ENCODE assay signal across 20 mouse cellular contexts in genomic region chr8:46514027-46514426, GRCm38 (mm10).
"Had no signal": no experiment of that assay in that cellular context is flagged by ENCODE, and none has a peak within 500 bp of the region (broad histone marks: within the 10 kb centered on the region; RNA-seq: fewer than 3 reads in every experiment).

No protein-coding gene starts in this region.

- ATAC-seq: hindbrain, embryonic 16.5 days; lung, postnatal 0 days; midbrain, embryonic 16.5 days had no signal

- H3K4me2 ChIP-seq: kidney, embryonic 15.5 days; limb, embryonic 12.5 days; limb, embryonic 15.5 days; lung, embryonic 14.5 days; midbrain, embryonic 12.5 days; neural tube, embryonic 13.5 days had no signal

- H3K9me3 ChIP-seq: kidney, embryonic 15.5 days; limb, embryonic 12.5 days; limb, embryonic 15.5 days; midbrain, embryonic 12.5 days; neural tube, embryonic 13.5 days had no signal

- H3K4me3 ChIP-seq: kidney, embryonic 15.5 days; limb, embryonic 12.5 days; limb, embryonic 15.5 days; midbrain, embryonic 12.5 days; neural tube, embryonic 13.5 days had no signal

- H3K4me1 ChIP-seq: limb, embryonic 15.5 days; midbrain, embryonic 12.5 days; neural tube, embryonic 13.5 days had no signal

- H3K36me3 ChIP-seq: midbrain, embryonic 12.5 days had no signal

- H3K27ac ChIP-seq: kidney, embryonic 15.5 days; limb, embryonic 12.5 days; limb, embryonic 15.5 days; macrophage; midbrain, embryonic 12.5 days; neural tube, embryonic 13.5 days had no signal

- H3K27me3 ChIP-seq: kidney, embryonic 15.5 days; limb, embryonic 12.5 days; limb, embryonic 15.5 days; midbrain, embryonic 12.5 days; neural tube, embryonic 13.5 days had no signal

- H3K9ac ChIP-seq: kidney, embryonic 15.5 days; limb, embryonic 12.5 days; limb, embryonic 15.5 days; lung, embryonic 14.5 days; midbrain, embryonic 12.5 days; neural tube, embryonic 13.5 days had no signal

- DNase-seq: kidney, adult 11 months; kidney, adult 8-10 months; kidney, postnatal 14 days; kidney, postnatal 4 days; left cerebral cortex, postnatal 4 days; lung, embryonic 14.5 days; retina, postnatal 1 day; right cerebral cortex, postnatal 25 days; spleen, adult 18-20 months; thymus, adult 18-20 months; thymus, postnatal 36 days had no signal
